Mouse (Mus musculus) left cerebral cortex, postnatal 4 days (tissue): Measurements from ENCODE around the gene Pgm2. TPM values are rescaled to one million over a fixed set of nuclear protein-coding genes. Genes with fewer than 3 reads are reported as not detected.

Source experiments
- DNase-seq: peaks from one replicate; pipeline ENCODE4 v3.0.0-alpha.2; 2022
- intact Hi-C: fragments of 180-260 bp; cut with DNase I; formaldehyde crosslinking; loops from one replicate; pipeline ENCODE4 v1.15.1; 2025
- total RNA-seq, 2 experiments: library from RNA; stranded (reverse); gene quantifications; 2 replicates each; pipeline ENCODE4 v1.2.3; 2021

Pgm2 gene
- 10 to 100 TPM; 14.5 to 16.4 TPM for total RNA-seq

DNA sequence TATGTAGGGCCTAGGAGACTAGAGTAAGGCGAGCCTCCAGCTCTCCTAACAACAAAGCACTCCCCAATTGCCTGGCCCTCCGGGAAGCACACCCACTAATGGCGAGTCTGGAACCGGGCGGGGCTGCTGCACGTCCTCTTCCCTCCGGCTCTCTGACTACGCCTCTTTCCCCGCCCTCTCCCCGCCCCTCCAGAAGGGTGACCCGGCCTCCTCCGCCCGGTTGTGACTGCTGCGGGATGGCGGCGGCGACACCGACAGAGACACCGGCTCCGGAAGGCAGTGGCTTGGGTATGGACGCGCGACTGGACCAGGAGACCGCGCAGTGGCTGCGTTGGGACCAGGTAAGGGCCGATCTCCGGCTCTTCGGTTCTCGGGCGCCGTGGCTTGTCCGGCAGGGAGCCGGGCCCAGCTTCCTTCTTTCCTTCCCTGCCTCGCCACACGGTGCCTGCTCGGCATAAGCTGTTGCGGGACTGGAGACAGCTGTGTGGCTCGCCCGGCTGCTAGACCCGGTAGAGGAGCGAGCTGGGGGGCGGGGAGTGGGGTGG, at the start of gene Pgm2:
Gene Pgm2, plus strand, starts transcription at position 203 of the 545 bp plus-strand sequence.
- DNase-seq = peak; percentile 88
- intact Hi-C loops = no loop called here

DNA sequence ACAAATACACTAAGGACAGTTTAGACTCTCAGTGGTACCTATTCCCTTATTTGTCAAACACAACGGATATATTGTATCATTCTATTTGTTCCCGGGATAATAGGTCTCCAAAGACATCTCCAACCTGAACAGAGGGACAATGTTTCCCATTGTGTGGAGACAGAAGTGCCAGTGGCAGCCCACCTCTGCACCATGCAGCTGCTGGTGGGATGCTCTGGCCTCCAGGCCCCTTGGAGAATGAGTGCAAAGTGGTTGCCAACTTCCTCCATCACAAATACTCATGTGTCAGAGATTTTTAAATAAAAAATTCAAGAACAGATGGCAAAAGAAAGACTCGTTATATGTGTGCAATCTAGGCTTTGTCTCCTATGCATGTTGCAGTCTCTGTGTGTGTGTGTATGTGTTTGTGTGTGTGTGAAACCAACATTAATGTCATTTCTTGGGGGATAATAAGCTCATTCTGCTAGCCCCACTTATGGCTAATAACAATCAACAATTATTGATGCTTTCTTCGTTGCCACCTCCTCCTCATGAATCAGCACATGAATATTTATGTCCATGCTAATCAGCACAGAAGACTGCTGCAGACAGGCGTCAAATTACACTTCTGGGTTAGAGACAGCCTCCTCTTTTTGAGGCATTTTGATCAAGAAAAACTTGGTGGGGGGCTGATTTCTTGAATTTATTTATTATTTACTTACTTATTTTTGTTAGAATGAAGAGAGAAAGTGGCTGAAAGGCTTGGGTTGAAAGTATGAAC, 48.9 kb upstream of the Pgm2 start:
- DNase-seq = no peak
- intact Hi-C loops = no loop called here

DNA sequence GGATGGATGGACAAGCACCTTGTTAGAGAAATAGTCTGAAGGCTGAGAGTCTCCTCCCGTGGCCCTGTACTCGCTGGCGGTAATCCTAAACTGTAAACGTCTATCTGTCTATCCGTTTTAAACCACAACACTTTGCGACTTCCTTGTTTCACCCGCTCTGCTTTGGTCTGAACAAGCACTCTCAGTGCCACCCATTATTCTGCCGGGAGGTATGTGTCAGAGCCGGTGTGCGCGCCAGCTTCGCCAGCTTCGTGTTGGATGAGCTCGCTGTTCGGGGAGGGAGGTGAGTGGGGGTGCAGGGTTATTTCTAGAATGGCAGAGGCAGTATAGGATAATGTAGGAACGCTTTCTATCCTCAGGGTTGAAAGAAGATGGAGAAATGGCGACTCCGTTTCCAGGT, 48.0 kb upstream of the Pgm2 start:
- DNase-seq = peak; percentile 4
- intact Hi-C loops = no loop called here

DNA sequence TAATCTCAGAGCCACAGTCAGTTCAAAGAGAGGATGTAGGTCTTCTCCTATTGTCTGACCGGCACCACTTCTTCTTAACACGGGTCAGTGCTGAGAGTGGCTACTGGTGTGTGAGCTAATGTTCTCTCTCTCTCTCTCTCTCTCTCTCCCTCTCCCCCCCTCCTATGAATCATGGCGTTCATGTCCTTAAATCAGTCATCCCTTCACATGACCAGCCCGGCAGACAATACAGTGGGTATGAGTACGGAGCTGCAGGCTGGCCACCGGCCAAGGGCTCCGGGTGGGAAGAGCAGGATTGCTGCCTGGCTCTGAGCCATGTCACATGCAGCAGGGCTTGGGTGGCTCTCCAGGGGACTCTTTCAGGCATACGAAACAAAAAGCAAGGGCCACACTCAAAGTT, 47.2 kb upstream of the Pgm2 start:
- peak; percentile 69 for DNase-seq
- intact Hi-C loops = no loop called here

DNA sequence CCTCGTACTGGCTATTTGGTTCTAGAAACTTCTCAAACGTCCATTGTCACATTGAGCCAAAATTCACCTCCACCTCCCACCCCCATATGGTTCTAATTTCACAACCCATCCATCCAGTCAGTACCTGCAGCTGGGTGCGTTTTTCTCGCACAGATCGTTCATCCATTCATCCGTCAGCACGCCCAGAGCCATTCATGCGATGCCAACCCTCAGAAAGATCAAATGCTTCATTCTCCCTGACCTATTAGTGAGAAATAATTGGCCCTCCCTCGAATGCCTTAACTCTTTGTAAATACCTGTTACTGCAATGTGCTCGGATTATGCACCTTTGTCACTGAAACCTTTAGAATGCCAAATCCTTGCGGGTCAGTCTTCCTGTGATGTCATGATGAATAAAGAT, 45.8 kb upstream of the Pgm2 start:
- DNase-seq = no peak
- intact Hi-C loops = no loop called here

DNA sequence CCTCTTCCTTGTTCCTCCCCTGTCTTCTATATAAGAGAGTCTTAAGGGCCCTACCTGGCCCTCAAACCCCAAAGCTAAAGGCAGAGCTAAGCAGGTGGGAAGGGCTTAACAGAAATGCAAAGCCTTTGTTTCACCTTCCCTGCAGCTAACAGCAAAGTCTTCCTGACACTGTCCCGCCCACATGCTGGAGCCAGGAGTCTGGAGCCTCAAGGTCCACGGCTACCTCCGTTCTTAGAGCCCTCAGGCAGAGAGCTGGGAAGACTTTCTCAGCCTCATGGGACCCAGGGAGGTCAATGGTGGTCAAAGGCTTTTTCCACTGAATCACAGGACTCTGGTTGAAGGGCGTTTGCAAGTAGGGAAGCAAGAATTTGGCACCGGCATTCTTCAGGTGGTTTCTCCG, 44.8 kb upstream of the Pgm2 start:
- intact Hi-C loops = no loop called here
- no peak for DNase-seq

DNA sequence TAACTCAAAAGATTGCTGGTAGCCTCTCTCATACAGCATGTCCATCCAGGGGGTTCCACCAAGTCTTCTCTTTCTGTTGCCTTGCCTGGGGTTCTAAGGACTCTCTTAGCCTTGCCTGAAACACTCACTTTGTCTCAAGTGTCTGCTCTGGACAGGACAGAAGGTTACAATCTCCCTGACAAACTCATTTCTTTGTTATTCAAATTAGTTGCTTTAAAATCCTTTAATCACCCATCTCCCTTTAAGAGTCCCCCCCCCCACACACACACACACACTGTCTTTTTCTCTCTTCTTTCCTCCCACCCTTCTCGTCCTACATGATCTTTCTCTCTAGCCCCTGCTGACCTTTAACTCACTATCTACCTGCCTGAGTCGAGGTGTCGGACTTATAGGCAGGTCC, 44.1 kb upstream of the Pgm2 start:
- intact Hi-C loops = no loop called here
- DNase-seq = no peak

DNA sequence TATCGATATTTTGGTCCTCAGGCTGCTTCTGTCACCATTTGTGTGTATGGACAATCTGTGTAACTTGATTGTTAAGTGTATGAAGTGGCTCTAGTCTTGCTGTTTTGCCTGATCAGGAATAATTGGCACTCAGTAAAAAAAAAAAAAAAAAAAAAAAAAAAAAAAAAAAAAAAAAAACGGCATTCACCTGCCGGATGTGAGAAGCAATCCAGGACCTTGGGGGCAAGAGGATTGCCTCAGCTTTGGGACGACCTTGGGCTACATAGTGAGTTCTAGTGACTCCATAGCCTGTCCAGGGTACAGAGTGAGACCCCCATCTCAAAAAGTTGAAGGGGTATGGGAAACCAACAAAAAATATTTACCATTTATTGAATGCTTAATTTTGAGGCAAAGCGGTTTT, 43.5 kb upstream of the Pgm2 start:
- intact Hi-C loops = no loop called here
- DNase-seq = no peak

DNA sequence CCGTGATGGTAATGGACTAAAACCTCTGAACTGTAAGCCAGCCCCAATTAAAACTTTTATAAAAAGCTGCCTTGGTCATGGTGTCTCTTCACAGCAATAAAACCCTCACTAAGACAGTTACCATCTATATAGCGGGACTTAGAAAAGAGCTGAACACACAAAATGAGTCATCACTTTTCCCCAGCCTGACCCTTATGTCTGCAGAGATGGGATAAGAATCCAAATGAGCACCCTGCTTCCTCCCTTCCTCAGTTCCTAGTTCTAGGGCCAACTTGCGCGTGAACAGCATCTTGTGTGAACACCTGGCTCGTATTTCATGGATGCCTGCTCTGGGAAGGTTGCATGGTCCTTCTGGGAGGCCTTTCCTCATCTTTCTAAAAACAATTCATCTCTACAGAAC, 39.7 kb upstream of the Pgm2 start:
- intact Hi-C loops = no loop called here
- DNase-seq = no peak

DNA sequence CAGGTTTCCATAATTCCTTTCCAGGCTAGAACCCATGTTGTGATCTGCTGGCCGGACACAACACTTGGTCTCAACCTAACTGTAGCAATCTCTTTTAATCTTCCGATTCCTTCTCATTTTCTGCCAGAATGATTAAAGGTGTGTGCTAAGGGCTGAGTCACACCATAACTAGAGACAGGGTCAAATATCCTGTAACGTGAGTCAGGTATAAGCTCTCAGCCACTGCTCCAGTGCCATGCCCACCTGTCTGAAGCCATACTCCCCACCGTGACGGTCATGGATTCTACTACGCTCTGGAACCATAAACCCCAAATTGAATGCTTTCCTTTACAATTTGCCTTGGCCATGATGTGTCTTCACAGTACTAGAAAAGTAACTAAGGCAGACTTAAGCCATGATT, 36.5 kb upstream of the Pgm2 start:
- DNase-seq = no peak

DNA sequence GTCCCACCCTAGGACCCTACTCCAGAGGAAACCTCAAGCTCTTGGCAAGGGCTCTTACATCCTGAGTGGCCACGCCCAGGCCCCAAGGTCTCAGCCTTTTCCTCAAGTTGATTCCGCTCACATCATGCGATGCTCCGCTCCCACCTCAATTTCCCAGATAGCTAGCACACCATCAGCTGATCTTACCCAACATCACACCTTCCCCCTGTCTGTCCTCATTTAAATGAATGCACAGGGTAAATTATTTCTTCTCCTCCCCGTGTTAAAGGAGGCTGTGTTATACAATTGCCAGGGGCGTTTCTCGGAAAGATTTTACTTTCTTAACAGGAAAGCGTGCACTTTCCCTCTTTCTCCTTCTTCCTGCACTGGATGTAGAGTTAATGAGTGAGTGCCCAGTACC, 31.9 kb upstream of the Pgm2 start:
- intact Hi-C loops = no loop called here
- DNase-seq = no peak

More for the DNA sequence above, 36.5 kb upstream of the Pgm2 start:
- intact Hi-C loops = no loop called here

DNA sequence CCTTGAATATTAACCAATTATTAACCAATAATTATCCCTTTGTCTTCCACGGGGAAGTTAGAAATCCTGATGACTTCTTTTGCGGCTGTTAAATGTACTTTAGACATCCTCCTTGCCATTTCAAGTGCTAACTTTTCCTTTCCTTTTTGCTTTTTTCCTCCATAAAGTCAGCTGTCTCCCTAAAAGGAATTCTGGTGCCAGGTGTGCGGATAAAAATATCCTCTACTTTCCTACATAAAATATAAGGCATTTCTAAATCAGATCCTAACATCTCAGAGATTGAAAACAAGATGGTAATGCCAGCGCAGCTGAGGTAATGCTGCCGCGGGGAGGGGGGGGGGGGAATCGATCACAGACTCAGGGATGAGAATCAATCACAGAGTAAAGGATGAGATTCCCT, 31.1 kb upstream of the Pgm2 start:
- no peak for DNase-seq
- intact Hi-C loops = no loop called here

DNA sequence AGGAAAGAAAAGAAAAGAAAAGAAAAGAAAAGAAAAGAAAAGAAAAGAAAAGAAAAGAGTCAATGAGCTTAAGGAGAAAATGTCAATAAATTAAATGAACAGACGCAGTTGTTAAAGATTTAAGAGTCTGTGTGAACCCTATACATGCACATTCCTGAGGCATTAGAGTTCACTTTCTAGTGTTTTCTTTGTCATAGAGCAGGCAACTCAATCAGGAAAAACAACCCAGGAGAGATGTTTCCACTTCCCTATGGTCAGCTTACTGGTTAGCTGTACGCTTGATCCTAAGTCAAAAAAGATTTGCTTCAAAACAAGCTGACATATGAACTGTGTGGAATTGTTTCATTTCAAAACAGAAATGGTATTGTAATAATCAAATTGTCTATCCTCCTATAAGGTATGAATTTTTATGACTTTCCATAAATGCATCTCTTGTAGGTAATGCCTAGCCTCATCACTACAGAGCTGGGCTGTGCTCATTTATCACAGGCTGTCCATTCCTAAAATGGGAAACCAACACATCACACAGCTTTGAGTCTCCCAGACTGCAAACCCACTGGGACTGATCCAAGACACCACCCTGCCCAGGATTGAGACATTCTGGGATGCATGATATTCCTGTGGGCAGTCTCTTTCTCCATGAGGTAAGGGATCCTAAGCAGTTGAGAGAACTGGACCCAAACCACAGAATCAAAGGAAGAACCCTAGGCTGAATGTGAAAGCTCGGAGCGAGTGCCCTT, 29.7 kb upstream of the Pgm2 start:
- intact Hi-C loops = no loop called here
- DNase-seq = no peak

DNA sequence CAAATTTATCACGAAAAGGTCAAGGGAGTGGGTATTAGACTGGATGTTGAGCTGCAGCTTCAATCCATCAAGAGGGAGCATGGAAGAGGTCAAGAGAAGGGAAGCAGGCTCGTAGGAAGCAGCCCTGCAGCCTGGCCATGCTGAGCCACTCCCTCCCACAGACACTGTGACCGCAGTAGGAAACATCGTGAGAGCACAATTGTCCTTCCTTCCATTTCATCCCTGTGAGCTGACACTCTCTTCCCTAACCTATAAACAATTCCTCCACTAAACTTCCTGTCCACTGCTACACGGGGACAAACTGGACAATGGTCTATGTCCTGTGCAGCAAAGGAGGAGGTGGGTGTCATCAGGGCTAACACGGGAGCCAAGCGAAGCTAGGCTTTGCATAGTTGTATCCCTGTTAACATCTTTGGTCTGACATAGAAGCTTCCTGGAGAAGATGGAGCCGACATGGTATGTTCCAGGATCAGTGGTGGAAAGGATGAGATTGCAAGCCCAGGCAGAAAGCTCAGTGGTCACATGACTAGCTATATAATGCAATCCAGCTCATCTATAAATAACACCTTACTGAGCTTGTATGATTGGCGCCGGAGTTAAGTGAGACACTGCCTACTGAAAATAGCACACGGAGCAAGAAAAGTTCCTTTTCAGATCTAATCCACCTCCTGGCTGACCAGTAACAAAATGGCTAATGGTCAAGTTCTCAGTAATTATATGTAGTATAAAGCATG, 29.0 kb upstream of the Pgm2 start:
- DNase-seq = no peak
- intact Hi-C loops = no loop called here

DNA sequence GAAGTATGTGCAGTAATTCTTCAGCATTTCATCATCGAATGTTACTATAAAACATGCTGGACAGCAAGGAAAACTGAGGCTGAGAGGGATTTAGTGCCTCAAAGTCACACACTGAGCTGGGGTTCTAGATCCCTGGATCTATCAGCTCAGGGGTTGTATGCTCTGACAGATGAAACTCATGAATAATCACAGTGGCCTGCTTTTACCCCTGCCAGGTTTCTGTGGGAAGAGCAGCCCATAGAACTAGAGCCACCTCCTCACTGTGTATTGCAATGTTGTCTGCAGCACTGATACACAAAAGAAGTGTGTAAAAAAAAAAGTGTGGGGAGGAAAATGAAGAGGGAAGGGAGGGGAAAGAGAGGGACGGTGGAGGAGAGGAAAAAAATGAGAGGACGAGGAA, 28.3 kb upstream of the Pgm2 start:
- intact Hi-C loops = no loop called here
- no peak for DNase-seq

DNA sequence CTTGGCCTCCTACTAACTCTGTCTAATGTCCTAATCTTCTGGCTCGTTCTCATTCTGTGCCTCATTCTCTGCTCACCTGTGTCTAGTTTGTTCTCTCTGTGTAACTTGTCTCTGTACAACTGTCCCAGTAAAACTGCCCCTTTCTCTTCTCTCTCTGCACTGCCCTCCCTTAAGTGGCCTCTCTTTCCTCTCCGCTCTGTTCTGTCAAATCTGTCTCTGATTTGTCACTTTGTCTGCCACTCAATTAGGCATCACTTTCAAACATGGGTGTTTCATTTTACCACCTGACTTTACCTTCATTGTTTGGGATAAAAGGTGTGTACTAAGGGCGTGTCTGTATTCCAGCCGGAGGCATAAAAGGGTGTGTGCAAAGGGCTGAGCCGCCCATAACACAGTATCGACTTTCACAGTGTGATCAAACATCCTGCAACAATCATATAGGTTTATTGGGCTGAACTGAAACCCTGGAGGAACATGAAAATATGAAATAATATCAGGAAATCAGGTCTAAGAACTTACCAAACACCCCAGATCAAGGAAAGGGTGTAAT, 27.2 kb upstream of the Pgm2 start:
- no peak for DNase-seq
- intact Hi-C loops = no loop called here

DNA sequence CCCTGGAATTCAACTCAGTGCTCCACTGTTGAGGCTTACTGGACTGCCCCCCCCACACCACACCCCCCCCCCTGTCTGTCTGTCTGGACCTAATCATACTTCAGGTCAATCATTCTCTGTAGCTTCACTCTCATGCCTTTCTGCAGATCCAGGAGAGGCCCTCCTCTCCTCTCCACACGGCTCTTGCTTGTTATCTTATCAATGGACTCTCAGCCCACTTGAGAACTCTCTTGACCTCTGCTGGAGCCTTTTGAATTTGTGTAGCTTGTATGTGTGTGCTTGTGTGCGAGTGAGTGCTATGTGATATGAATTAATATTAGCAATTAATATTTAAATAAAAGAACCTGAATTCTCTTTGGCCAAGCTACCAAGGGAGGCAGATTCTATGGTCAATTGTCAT, 26.6 kb upstream of the Pgm2 start:
- intact Hi-C loops = no loop called here
- DNase-seq = no peak

DNA sequence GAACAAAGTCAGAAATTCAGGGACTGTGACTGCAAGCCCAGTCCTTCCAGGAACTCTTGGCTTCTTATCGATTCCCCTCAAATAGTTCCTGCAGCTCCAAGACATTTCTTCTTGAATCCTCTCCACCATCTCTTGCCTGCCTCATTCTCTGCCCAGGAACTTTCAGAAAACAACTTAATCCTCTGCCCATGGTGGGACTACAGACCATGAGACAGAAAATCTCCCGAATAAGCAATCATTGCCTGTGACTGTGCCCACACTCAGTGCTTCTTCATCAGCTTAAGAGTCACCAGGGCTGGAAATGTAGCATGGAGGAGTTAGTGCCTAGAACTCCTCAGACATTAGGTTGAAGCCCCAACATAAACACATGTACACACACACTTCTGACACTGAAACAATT, 25.2 kb upstream of the Pgm2 start:
- DNase-seq = no peak
- intact Hi-C loops = no loop called here

DNA sequence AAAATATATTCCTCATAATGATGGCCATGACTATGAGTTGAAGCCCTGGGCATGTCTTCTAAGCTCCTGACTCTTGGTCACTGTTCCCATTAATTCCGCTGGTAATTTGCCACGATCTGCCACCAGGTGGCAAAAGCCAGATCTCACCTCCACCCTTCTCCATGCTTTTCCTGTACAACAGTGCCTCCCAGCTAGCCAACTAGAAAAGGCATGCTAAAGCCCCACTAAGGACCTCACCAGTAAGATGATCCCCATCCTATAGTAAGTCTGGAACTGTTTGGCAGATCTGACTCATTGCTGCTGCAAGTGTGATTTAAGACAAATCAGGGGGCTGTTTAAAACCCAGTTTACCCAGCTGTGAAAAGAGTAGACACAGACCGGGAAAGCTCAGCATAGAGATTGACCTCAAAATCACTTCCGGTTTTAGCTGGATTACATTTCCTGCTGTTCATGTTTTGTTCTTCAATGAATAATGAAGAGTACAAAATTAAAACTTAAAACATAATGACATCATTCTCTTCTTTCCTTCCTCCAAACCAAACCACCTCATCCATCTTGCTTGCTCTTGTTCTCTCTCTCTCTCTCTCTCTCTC, 22.6 kb upstream of the Pgm2 start:
- DNase-seq = peak; percentile 66
- intact Hi-C loops = loop anchor here (10.0 kb wide), 1 partner anchor 165 kb away; no protein-coding TSS in a partner anchor

DNA sequence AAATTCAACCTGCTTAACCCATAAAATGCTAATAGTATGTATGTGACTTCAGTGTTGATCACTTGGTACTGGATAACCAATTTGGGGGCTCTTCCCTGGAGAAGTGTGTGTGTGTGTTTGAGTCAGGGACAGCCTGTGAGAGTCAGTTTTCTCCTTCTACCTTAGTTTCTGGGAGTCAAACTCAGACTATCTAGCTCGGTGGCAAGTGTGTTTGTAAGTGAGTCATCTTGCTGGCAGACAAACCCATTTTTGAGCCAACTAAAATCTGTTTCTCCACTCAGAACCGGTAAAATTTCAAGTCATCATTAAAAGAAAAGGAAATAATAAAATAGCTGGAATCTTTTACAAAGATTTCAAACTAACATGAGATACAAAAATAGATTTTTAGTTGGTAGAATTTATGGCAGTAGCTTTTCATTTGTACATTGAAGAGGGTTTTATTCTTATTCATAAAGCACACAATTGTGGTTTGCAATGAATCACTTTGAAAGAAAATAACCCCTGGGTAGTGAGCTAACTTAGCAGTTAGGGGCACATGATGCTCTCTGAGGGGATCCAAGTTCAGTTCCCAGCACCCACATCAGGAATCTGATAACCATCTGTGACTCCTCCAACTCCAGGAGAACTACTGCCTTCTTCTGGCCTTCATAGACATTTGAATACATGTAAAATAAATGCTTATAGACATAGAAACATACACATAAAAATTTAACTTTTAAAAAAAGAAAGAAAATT, 21.8 kb upstream of the Pgm2 start:
- no peak for DNase-seq
- intact Hi-C loops = loop anchor here (10.0 kb wide), 1 partner anchor 166 kb away; no protein-coding TSS in a partner anchor
